Mouse (Mus musculus): ENCODE data around the gene Cenph.

DNA sequence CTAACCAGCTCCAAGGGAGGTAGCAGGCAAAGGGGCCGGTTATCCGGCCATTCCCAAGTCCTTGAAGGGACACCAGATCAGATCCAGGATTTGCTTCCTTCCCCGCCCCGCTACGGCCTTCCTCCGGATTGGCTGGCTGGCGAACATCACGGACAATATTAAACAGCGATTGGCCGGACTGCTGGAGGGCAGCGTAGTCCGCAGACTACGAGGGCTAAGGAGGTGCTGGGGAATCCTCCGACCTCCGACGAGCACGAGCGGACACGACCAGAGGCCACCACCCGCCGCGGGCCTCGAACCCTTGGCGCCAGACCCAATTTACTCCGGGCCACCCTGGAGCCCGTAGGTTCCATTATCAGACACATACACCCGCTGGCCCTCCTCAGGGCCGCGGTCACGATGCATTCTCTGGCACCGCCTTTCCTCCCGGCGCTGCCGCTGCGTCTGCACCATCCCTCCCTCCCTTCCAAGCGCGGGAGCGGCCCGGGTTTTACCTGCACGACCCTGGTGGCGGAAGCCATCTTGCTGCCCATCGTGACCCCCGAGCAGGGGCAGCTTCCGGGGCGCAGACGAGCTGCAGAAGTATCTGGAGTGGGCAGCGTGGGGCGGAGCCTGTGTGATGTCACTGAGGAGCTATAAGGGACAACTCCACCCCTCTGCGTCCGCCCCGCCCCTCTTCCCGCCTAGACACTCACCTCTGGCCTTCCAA lies 31.5 kb downstream of the Cenph start, which contains the start of gene Mrps36:
- peak; percentile 44; the same call in 1 of the 2 replicates for TF ChIP-seq POLR2A (IDR thresholded peaks at IDR 0.05; ENCODE audit: control insufficient read depth, extremely low read depth, insufficient read depth, low read length, poor library complexity)
- peak; percentile 53; the same call in 1 of the 2 replicates for TF ChIP-seq CTCF (IDR thresholded peaks at IDR 0.05; ENCODE audit: borderline replicate concordance, control insufficient read depth, extremely low read depth, insufficient read depth, low read length, poor library complexity)
